Mouse (Mus musculus) urinary bladder, postnatal 25 days (tissue): Measurements from ENCODE around the gene Entpd8.

Experiments used
- DNase-seq: peaks from one replicate; pipeline ENCODE4 v3.0.0; 2022; ENCODE audit warnings: low spot score

Entpd8 gene

GRCm38 (mm10) chr2:25080076-25080475 is at the start of gene Entpd8:
Gene Entpd8 (plus strand): TSS chr2:25080304.
- no peak for DNase-seq

GRCm38 (mm10) chr2:25034994-25035393 is 45.1 kb upstream of the Entpd8 start:
- no peak for DNase-seq

GRCm38 (mm10) chr2:25040089-25040488 is 40.0 kb upstream of the Entpd8 start:
- DNase-seq: no peak

GRCm38 (mm10) chr2:25050921-25051320 is 29.2 kb upstream of the Entpd8 start:
- no peak for DNase-seq

- no peak for DNase-seq
Measured at GRCm38 (mm10) chr2:25051450-25051849, 28.7 kb upstream of the Entpd8 start.

GRCm38 (mm10) chr2:25053101-25053500 is 27.0 kb upstream of the Entpd8 start:
- DNase-seq: no peak

- DNase-seq: peak; percentile 86
Measured at GRCm38 (mm10) chr2:25054221-25055067, 25.7 kb upstream of the Entpd8 start, which contains the start of gene Nsmf. Gene Nsmf (plus strand): TSS chr2:25054355.

- DNase-seq: no peak
Measured at GRCm38 (mm10) chr2:25055068-25055405, 25.1 kb upstream of the Entpd8 start.

GRCm38 (mm10) chr2:25055409-25056155 is 24.5 kb upstream of the Entpd8 start:
- DNase-seq: no peak

- no peak for DNase-seq
Measured at GRCm38 (mm10) chr2:25058926-25059325, 21.2 kb upstream of the Entpd8 start.

- DNase-seq: no peak
Measured at GRCm38 (mm10) chr2:25063523-25063922, 16.6 kb upstream of the Entpd8 start.

GRCm38 (mm10) chr2:25064285-25064684 is 15.8 kb upstream of the Entpd8 start:
- no peak for DNase-seq

- DNase-seq: no peak
Measured at GRCm38 (mm10) chr2:25065537-25065936, 14.6 kb upstream of the Entpd8 start.

GRCm38 (mm10) chr2:25066552-25066951 is 13.6 kb upstream of the Entpd8 start:
- no peak for DNase-seq

- no peak for DNase-seq
Measured at GRCm38 (mm10) chr2:25069537-25069936, 10.6 kb upstream of the Entpd8 start.

GRCm38 (mm10) chr2:25072398-25072797 is 7.7 kb upstream of the Entpd8 start:
- no peak for DNase-seq

- DNase-seq: no peak
Measured at GRCm38 (mm10) chr2:25075506-25075905, 4.6 kb upstream of the Entpd8 start.

GRCm38 (mm10) chr2:25078967-25079366 is 1.1 kb upstream of the Entpd8 start:
- DNase-seq: no peak

- DNase-seq: no peak
Measured at GRCm38 (mm10) chr2:25083697-25084096, 3.6 kb downstream of the Entpd8 start.

GRCm38 (mm10) chr2:25085571-25085970 is 5.5 kb downstream of the Entpd8 start:
- no peak for DNase-seq

- DNase-seq: no peak
Measured at GRCm38 (mm10) chr2:25087842-25088241, 7.7 kb downstream of the Entpd8 start.

GRCm38 (mm10) chr2:25088636-25089035 is 8.5 kb downstream of the Entpd8 start:
- no peak for DNase-seq

- no peak for DNase-seq
Measured at GRCm38 (mm10) chr2:25094785-25095108, 14.6 kb downstream of the Entpd8 start.
